Mouse (Mus musculus) liver, embryonic 13.5 days (tissue): ENCODE data around the gene Syf2. TPM values are rescaled to one million over a fixed set of nuclear protein-coding genes. Genes with fewer than 3 reads are reported as not detected.

Source experiments
- ATAC-seq: fragments of 200-750 bp; cut with Nextera tagmentation; 2 replicates; pipeline ENCODE4 v1.8.0; 2017; ENCODE audit warnings: low read depth, mild to moderate bottlenecking, moderate number of reproducible peaks, moderate library complexity
- DNase-seq: peaks from one replicate; pipeline ENCODE4 v3.0.0; 2022
- H3K27ac ChIP-seq: fragments of 300-500 bp; sonication (generic); 2 replicates; pipeline ENCODE4 v1.5.1; 2015; ENCODE audit warnings: moderate library complexity, mild to moderate bottlenecking, inconsistent platforms
- H3K27me3 ChIP-seq: fragments of 300-500 bp; sonication (generic); 2 replicates; pipeline ENCODE4 v1.6.1; 2015; ENCODE audit warnings: mild to moderate bottlenecking, inconsistent platforms
- H3K36me3 ChIP-seq: fragments of 300-500 bp; sonication (generic); 2 replicates; pipeline ENCODE4 v1.6.1; 2015; ENCODE audit warnings: mild to moderate bottlenecking, inconsistent platforms
- H3K4me1 ChIP-seq: fragments of 300-500 bp; sonication (generic); replicated peaks from 2 replicates; pipeline ENCODE4 v1.6.1; 2015; ENCODE audit warnings: inconsistent platforms
- H3K4me2 ChIP-seq: fragments of 300-500 bp; sonication (generic); 2 replicates; pipeline ENCODE4 v1.6.1; 2015; ENCODE audit warnings: inconsistent platforms, mild to moderate bottlenecking, moderate library complexity
- H3K4me3 ChIP-seq: fragments of 300-500 bp; sonication (generic); replicated peaks from 2 replicates; pipeline ENCODE4 v1.5.1; 2015; ENCODE audit warnings: mild to moderate bottlenecking, inconsistent platforms
- H3K9ac ChIP-seq: fragments of 300-500 bp; sonication (generic); 2 replicates; pipeline ENCODE4 v1.6.1; 2015; ENCODE audit warnings: mild to moderate bottlenecking, inconsistent platforms
- H3K9me3 ChIP-seq: fragments of 300-500 bp; sonication (generic); replicated peaks from 2 replicates; pipeline ENCODE4 v1.6.1; 2016; ENCODE audit warnings: inconsistent platforms
- WGBS: fragments of 180-500 bp; shearing (Covaris S2); methylation state at CpG from one replicate; pipeline ENCODE4 v1.1.7; 2015; ENCODE audit not compliant: insufficient replicate concordance; 5-methylcytosine and 5-hydroxymethylcytosine counted together
- polyA plus RNA-seq: library from polyadenylated mRNA; unstranded; fragments of >200 nt; fragmentation: Nextera tagmentation; extraction: Ambion mirVana; gene quantifications from 2 replicates; pipeline ENCODE4 v1.2.1, GENCODE M21; 2015

The Syf2 gene
- polyA plus RNA-seq, 1 experiment from 2014 or later = 61.7 TPM

DNA sequence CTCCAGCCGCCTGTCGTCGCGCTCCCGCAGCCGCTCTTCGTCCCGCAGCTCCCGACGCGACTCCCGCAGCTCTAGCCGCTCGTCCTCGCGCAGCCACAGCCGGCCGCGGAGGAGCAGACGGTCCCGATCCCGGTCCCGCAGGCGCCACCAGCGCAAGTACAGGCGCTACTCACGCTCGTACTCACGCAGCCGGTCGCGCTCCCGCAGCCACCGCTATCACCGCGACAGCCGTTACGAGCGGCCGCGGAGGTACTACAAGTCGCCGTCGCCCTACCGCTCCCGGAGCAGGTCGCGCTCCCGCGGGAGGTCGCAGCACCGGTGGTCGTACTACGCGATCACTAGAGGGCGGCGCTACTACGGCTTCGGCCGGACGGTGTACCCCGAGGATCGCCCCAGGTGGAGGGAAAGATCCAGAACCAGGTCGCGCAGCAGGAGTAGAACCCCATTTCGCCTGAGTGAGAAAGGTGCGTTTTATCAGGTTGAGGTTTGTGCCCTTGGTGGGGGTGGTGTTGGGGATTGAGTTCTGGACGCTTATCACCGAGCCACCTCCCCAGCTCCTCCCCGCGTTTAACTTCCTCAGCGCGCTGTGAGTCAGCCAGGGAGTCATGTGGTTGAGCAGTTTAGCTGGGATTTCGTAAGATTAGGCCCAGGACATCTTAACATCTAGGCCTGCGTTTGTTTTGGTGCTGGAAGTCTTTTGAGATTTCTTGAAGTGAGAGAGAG, 6.5 kb upstream of the Syf2 start:
- Histone ChIP-seq H3K27me3 (no peaks in the 10 kb centered on the region), H3K4me3 (peak overlapping the region; percentile 92), H3K27ac (peak overlapping the region; percentile 98), H3K9me3 (no peaks in the 10 kb centered on the region), H3K4me1 (peaks cover 64% of the 10 kb centered on the region), H3K9ac (peak overlapping the region; percentile 100), H3K4me2 (peak overlapping the region; percentile 77), H3K36me3 (peaks cover 53% of the 10 kb centered on the region)
- peak; percentile 82 for DNase-seq
- WGBS = under 1% methylated on average over 75 of the region's 75 CpGs
- peak; percentile 74 for ATAC-seq

DNA sequence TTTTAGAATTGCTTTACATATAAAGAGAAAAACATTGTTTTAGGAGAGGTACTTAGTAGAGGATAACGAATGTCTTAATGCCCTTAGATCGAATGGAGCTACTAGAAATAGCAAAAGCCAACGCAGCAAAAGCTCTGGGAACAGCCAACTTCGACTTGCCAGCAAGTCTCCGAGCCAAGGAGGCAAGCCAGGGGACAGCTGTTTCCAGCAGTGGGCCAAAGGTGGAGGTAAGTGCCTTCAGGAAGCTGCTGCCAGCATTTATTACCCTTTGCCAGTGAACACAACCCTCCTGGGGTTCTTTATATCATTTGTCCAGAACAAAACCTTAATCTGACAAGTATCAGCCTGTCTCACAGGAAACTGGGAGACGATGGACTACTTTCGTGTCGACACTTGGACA, 5.5 kb upstream of the Syf2 start:
- peaks cover 58% of the 10 kb centered on the region for H3K36me3 ChIP-seq
- H3K9ac ChIP-seq = peak overlapping the region; percentile 100
- peak overlapping the region; percentile 77 for H3K4me2 ChIP-seq
- peak overlapping the region; percentile 69 for H3K27ac ChIP-seq
- H3K4me1 ChIP-seq = peaks cover 64% of the 10 kb centered on the region
- H3K27me3 ChIP-seq = no peaks in the 10 kb centered on the region
- ATAC-seq (no peak), DNase-seq (no peak)
- 60% methylated on average over 8 of the region's 8 CpGs for WGBS
- peak overlapping the region; percentile 92 for H3K4me3 ChIP-seq
- no peaks in the 10 kb centered on the region for H3K9me3 ChIP-seq

DNA sequence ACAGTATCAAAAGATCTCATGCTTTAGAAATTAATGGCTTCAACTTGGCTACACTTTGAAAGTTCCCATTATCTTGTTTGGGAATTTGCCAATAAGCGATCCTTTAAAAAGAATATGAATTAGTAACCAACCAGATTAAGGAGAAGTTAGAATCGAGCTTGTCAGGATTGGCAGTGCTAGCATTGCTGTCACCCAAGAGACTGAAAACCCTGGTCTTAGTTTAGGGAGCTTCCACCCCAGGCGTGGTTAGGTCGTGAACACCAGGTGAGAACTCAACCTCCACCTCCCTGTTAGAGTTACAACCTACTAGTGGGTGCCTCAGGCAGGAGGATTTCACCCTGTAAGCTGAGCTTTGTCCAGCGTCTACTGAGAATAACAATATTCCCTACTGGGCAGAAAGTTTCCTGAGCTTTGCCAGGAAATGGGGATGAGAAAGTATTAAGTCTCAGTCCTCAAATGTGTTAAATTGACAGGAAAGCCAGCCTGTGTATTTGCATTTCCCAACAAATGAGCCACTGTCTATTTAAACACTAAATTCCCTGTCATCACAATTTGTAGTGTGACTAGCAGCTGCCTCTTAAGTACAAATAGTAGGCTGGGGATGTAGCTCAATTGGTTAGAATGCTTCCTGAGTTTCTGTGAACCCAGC, 2.8 kb upstream of the Syf2 start:
- peaks cover 69% of the 10 kb centered on the region for H3K36me3 ChIP-seq

DNA sequence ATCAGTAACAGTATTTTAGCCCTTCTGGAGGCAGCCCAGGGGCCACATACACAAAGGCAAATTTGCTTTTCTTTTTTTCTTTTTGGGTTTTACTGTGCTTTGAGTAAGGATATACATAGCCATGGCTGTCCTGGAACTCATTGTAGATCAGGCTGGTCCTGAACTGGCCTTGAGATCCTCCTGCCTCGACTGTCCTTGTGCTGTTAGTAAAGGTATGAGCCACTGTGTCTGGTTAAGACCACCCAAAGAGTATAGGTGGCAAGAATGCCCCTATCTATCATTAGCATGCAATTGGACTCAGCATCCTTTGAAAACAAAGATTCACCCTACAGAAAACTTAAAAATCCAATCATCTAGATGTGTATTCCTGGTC, 2.2 kb upstream of the Syf2 start:
- Histone ChIP-seq H3K9ac (no peak overlapping the region), H3K4me1 (peaks cover 73% of the 10 kb centered on the region), H3K27me3 (no peaks in the 10 kb centered on the region), H3K9me3 (no peaks in the 10 kb centered on the region), H3K4me3 (no peak overlapping the region), H3K36me3 (peaks cover 74% of the 10 kb centered on the region), H3K4me2 (0 out of 2 replicates have a peak overlapping the region, but pooled peaks have one; percentile 8), H3K27ac (peak overlapping the region; percentile 98; the same call in 1 of the 2 replicates)
- 77% methylated on average over 1 of the region's 1 CpGs for WGBS
- ATAC-seq (no peak), DNase-seq (no peak)

More for the DNA sequence above, 2.8 kb upstream of the Syf2 start:
- ATAC-seq (no peak), DNase-seq (no peak)
- WGBS = 70% methylated on average over 5 of the region's 5 CpGs
- Histone ChIP-seq H3K9me3 (no peaks in the 10 kb centered on the region), H3K4me1 (peaks cover 69% of the 10 kb centered on the region), H3K27me3 (no peaks in the 10 kb centered on the region), H3K27ac (peak overlapping the region; percentile 98; the same call in 1 of the 2 replicates), H3K4me2 (0 out of 2 replicates have a peak overlapping the region, but pooled peaks have one; percentile 8), H3K9ac (no peak overlapping the region), H3K4me3 (no peak overlapping the region)

DNA sequence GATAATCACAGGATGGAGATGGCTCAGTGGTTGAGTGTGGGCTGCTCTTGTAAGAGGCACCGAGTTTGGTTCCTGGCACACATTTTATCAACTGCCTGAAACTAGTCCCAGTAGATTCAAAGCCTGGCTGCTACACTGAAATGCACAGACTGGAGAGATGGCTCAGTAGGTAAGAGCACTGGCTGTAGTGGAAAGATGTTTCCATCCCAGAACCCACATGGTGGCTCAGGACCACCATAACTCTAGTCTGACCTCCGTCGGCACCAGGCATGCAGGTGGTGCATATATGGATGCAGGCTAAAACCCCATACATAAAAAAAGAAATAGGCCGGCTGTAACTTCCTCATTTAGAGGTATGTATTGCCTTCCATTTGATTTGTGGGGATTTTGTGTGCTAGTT, 1.2 kb upstream of the Syf2 start:
- H3K36me3 ChIP-seq = peaks cover 77% of the 10 kb centered on the region
- DNase-seq = no peak
- no peak for ATAC-seq
- H3K4me1 ChIP-seq = peaks cover 73% of the 10 kb centered on the region
- WGBS = 43% methylated on average over 4 of the region's 4 CpGs
- peak overlapping the region; percentile 98 for H3K27ac ChIP-seq
- H3K27me3 ChIP-seq = no peaks in the 10 kb centered on the region
- H3K9ac ChIP-seq = peak overlapping the region; percentile 71
- peak overlapping the region; percentile 98 for H3K4me3 ChIP-seq
- H3K9me3 ChIP-seq = no peaks in the 10 kb centered on the region
- peak overlapping the region; percentile 77 for H3K4me2 ChIP-seq

DNA sequence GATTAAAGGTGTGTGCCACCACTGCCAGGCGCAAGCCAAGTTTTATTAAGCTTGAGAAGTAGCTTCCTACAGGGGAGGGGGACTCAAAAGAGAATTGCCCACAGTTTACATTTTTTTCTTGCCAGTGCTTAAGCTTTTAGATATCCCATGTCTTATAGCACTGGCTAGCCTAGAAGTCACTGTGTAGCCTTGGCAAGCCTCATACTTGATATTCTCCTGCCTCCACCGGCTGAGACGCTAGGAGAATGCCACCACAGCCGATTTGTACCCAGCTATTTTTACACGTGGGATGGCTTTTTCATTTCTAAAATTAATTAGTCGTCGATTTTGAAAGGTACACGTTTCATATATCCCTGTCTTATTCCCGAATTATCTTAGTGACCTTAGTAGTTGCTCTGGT, 508 bp upstream of the Syf2 start:
- peak overlapping the region; percentile 98 for H3K27ac ChIP-seq
- H3K4me3 ChIP-seq = peak overlapping the region; percentile 98
- ATAC-seq (no peak), DNase-seq (no peak)
- peak overlapping the region; percentile 77 for H3K4me2 ChIP-seq
- 23% methylated on average over 9 of the region's 9 CpGs for WGBS
- peak overlapping the region; percentile 71 for H3K9ac ChIP-seq
- H3K36me3 ChIP-seq = peaks cover 79% of the 10 kb centered on the region
- no peaks in the 10 kb centered on the region for H3K27me3 ChIP-seq
- H3K4me1 ChIP-seq = peaks cover 72% of the 10 kb centered on the region
- no peaks in the 10 kb centered on the region for H3K9me3 ChIP-seq

DNA sequence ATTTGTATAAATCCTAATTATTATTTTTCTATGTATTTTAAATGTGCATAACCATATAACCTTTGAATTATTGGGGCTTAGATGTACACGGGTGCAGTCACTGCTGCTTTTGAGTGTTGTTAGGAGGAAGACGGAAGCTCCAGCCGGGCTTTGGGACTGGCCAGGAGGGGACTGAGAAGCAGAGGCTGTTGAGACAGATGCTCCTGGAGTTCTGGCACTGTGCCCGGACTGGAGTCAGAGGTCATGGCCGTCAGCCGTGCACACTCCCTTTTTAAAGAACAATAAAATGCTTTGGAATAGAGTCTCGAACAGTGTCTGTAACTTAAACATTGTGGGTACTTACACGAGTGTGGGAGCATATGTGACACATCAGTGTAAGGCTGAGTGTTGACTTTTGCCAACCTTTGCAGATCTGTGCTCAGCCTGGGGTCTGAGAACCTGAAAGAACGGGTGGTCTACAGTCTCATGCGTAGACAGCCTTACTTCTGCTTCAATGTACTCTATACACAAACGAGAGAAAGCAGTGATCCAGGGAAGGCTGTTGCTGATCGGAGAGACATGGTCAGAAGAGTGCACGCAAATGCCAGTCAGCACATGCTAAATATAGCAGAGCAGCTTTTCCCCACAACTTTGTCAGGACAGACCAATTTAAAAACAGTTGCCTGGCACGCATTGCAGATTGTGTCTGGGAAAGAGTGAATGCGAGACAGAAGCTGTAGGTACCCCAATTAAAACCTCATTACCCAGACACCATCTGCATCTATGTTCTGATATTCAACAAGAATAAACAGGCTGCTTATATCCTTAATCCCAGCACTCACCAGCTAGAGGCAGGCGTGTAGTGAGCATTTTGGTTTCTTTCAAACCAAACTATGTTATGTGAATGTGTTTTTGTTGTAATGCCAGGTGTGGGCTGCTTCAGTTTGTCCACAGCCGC, 6.8 kb downstream of the Syf2 start:
- Histone ChIP-seq H3K36me3 (peaks cover 54% of the 10 kb centered on the region), H3K4me2 (no peak overlapping the region), H3K9me3 (no peaks in the 10 kb centered on the region), H3K27ac (no peak overlapping the region), H3K9ac (no peak overlapping the region), H3K4me3 (no peak overlapping the region), H3K4me1 (peaks cover 9% of the 10 kb centered on the region), H3K27me3 (peaks cover 8% of the 10 kb centered on the region; the same call in 1 of the 2 replicates)
- DNase-seq (no peak), ATAC-seq (no peak)
- 76% methylated on average over 17 of the region's 17 CpGs for WGBS

DNA sequence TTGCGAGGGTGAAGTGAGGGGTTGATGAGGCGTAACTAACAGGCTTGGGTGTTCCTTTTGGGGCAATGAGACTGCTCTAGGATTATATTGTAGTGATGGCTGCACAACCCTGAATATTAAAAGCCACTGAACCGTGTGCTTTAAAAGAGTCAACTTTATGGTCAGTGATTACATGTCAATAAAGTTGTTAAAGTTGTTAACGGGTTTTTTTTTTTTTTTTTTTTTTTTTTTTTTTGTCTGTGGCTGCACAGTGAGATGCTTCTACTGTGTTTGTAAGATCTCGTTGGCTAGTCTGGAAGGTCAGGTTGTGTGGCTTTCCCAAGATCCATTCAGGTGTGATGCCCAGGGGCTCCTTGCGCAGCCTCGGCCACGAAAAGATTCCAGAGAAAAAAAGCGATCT, 9.2 kb downstream of the Syf2 start:
- ATAC-seq (no peak), DNase-seq (no peak)
- Histone ChIP-seq H3K4me3 (no peak overlapping the region), H3K27ac (no peak overlapping the region), H3K9ac (no peak overlapping the region), H3K4me1 (no peaks in the 10 kb centered on the region), H3K27me3 (peaks cover 31% of the 10 kb centered on the region), H3K9me3 (no peaks in the 10 kb centered on the region), H3K4me2 (no peak overlapping the region), H3K36me3 (peaks cover 30% of the 10 kb centered on the region)
- 57% methylated on average over 9 of the region's 9 CpGs for WGBS

DNA sequence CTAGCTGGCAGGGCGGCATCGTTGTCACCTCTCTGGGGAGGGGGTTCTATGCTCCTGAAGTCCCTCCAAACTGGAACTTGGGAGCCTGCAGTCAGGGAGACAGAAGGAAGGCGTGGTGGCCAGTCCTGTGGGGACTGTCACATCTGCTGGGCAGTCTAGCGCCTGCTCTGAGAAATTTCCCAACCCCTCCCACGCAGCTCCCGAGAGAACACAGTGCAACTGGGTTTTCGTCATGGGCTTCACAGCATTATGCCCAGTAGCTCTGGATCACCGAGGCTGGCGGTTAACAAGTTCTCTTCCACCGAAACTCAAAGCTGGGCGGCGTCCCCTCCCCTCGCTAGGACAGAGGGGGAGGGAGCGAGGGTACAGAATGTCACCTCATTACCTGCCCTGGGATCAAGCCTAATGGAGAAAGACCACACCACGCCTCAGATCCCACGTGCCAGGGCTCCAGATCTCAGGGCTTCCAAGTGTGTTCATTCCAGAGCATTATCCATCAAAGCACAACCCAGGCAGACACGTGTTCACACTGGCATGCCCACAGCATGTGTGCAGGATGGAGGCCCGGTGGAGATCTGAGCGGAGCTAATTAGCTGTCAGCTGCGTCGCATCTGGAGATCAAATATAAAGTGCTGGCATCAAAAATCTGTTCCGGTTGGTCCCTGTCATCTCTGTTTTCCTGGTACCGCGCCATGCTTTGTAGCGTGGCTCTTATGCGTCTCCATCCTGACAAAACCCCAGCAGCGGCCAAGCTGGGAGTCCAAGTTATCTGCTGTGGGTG, 13.2 kb downstream of the Syf2 start:
- Histone ChIP-seq H3K27ac (no peak overlapping the region), H3K4me3 (no peak overlapping the region), H3K9me3 (no peaks in the 10 kb centered on the region), H3K4me2 (no peak overlapping the region), H3K36me3 (no peaks in the 10 kb centered on the region), H3K4me1 (peaks cover 8% of the 10 kb centered on the region), H3K9ac (no peak overlapping the region), H3K27me3 (peaks cover 39% of the 10 kb centered on the region)
- ATAC-seq (no peak), DNase-seq (no peak)
- WGBS = 46% methylated on average over 27 of the region's 27 CpGs

DNA sequence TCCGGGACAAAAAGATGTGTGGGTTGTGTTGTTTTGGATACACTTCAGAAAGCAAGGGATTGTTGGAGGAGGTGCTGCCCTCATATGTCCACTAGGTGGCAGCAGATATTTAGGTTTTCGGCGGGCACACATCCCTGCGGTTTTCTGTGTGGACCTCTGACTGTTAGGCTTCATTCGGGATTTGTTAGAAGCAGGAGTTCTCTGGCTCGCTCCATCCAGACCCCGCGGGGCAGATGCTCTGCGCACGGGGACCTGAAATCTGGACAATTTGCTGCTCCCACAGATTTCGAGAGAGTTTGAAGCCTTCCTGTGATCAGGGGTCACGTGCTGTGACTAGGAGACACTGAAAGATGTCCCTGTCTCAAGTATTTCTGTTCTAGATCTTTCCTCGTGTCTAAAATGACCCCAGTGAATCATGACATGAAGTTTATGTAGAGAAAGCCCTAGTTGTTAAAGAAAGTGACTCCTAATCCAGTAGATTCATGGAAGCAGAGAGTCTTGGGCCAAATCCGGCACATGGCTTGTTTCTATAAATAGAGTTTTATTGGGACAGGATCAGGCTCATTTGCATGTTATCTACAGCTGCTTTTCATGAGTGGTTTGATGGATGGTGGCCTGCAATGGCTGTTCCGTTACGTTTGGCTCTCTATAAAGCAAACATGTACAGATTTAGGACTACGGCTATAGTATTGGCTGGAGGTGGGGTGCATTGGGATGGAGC, 15.5 kb downstream of the Syf2 start:
- Histone ChIP-seq H3K4me1 (peaks cover 11% of the 10 kb centered on the region), H3K4me3 (peak overlapping the region; percentile 23), H3K9ac (no peak overlapping the region), H3K36me3 (no peaks in the 10 kb centered on the region), H3K27ac (no peak overlapping the region), H3K27me3 (peaks cover 39% of the 10 kb centered on the region), H3K4me2 (peak overlapping the region; percentile 59), H3K9me3 (no peaks in the 10 kb centered on the region)
- ATAC-seq = peak; percentile 62; the same call in 1 of the 2 replicates
- DNase-seq = peak; percentile 54
- WGBS = 9% methylated on average over 17 of the region's 17 CpGs
